Mouse (Mus musculus): ENCODE data around the gene Itgb1bp1. TPM values are rescaled to one million over a fixed set of nuclear protein-coding genes. Genes with fewer than 3 reads are reported as not detected.

Gene Itgb1bp1
- total and polyA plus RNA-seq, 3 experiments, result 15.4 to 42.8 (median 19.8) TPM

DNA sequence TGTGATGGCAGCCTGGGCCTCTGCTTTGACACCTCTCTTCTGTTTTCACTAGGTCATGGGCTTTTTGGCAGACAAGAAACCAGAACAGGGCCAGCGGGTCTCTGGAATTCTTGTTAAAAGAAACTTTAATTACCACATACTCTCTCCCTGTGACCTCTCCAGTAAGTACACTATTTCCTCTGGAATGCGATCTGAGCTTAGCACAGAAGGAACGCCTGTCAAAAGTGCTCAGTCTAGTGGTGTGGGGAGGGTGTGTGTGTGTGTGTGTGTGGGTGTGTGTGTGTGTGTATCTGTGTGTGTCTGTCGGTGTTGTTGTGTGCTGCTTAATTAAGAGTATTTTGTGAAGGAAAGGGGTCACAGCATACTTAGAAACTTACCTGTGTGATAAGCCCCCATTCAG, 20.6 kb upstream of the Itgb1bp1 start:
- TF ChIP-seq GATA1 (IDR thresholded peaks at IDR 0.05; ENCODE audit: borderline replicate concordance, low read length), result no peak
- TF ChIP-seq CTCF (IDR thresholded peaks at IDR 0.05; ENCODE audit: low read depth, low read length), result no peak
- no peak for TF ChIP-seq GATA2 (IDR thresholded peaks at IDR 0.05; ENCODE audit: borderline replicate concordance, low read depth, low read length)
- TF ChIP-seq TAL1 (conservative IDR thresholded peaks at IDR 0.05; ENCODE audit: low read depth, low read length), result no peak
- TF ChIP-seq POLR2AphosphoS5 (IDR thresholded peaks at IDR 0.05; ENCODE audit: insufficient replicate concordance, low read depth, low read length), result no peak
- ATAC-seq (ENCODE audit: extremely low read depth, insufficient number of reproducible peaks, low FRiP score, poor library complexity, severe bottlenecking) (no peak), DNase-seq (ENCODE audit: low spot score) (no peak)
- peaks cover 10% of the 10 kb centered on the region for H3K4me1 ChIP-seq (ENCODE audit: insufficient read depth, low read depth, low read length)
- H3K4me3 ChIP-seq (ENCODE audit: low read depth, low read length), result no peak overlapping the region
- no peaks in the 10 kb centered on the region for H3K9me3 ChIP-seq (replicated peaks)
- H3K27me3 ChIP-seq (ENCODE audit: insufficient read depth, low read length), result no peaks in the 10 kb centered on the region
- H3K36me3 ChIP-seq (replicated peaks), result peaks cover 99% of the 10 kb centered on the region

DNA sequence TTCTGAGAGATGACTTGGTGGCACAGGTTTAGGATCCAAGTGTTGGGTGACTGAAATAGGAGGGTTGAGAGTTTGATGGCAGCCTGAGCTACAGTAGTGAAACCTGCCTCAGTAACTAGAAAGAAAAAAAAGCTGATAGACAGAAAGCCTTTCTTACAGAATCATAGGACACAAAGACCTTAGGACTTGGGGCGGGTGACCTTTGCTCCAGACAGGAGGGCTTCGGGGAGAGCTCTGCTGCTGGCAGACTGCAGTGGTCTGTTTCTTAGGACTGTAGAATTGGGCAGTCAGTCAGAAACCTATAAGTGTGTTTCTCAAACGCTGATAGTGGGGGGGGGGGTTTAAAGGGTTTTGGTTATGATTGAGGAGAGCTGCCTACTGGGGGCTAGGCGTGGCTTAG, 19.7 kb upstream of the Itgb1bp1 start:
- Histone ChIP-seq H3K4me1 (ENCODE audit: insufficient read depth, low read depth, low read length) (peaks cover 17% of the 10 kb centered on the region), H3K9me3 (replicated peaks) (no peaks in the 10 kb centered on the region), H3K4me3 (ENCODE audit: low read depth, low read length) (no peak overlapping the region), H3K27me3 (ENCODE audit: insufficient read depth, low read length) (no peaks in the 10 kb centered on the region), H3K36me3 (replicated peaks) (peaks cover 97% of the 10 kb centered on the region)
- no peak for TF ChIP-seq TAL1 (conservative IDR thresholded peaks at IDR 0.05; ENCODE audit: low read depth, low read length)
- no peak for TF ChIP-seq GATA1 (IDR thresholded peaks at IDR 0.05; ENCODE audit: borderline replicate concordance, low read length)
- TF ChIP-seq POLR2AphosphoS5 (IDR thresholded peaks at IDR 0.05; ENCODE audit: insufficient replicate concordance, low read depth, low read length), result no peak
- TF ChIP-seq GATA2 (IDR thresholded peaks at IDR 0.05; ENCODE audit: borderline replicate concordance, low read depth, low read length), result no peak
- TF ChIP-seq CTCF (IDR thresholded peaks at IDR 0.05; ENCODE audit: low read depth, low read length), result no peak
- ATAC-seq (ENCODE audit: extremely low read depth, insufficient number of reproducible peaks, low FRiP score, poor library complexity, severe bottlenecking) (no peak), DNase-seq (ENCODE audit: low spot score) (no peak)

DNA sequence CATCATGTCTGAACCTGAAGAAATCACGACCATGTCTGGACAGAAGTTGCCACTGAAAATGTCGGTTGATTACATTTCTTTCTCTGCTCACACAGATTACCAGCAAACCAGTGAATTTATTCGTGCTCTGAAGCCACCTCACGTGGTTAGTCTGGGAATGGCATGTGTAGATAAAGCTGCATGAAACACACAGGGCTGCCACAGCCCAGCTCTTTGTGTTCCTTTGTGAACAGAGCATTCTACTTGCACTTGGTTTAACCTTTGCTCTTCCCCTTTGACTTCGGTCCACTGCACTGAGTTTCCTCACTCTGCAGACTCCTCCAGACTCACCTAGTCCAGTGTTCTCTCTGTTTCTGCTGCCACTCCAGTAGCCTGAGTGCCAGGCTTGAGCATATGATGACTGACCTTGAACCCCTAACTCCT, 16.3 kb upstream of the Itgb1bp1 start:
- H3K4me3 ChIP-seq (ENCODE audit: low read depth, low read length), result no peak overlapping the region
- DNase-seq (ENCODE audit: low spot score), result no peak
- H3K27me3 ChIP-seq (ENCODE audit: insufficient read depth, low read length), result no peaks in the 10 kb centered on the region
- H3K36me3 ChIP-seq (replicated peaks), result peaks cover 94% of the 10 kb centered on the region
- ATAC-seq (ENCODE audit: extremely low read depth, insufficient number of reproducible peaks, low FRiP score, poor library complexity, severe bottlenecking), result peak; percentile 76
- TF ChIP-seq GATA1 (IDR thresholded peaks at IDR 0.05; ENCODE audit: borderline replicate concordance, low read length), result no peak
- TF ChIP-seq GATA2 (IDR thresholded peaks at IDR 0.05; ENCODE audit: borderline replicate concordance, low read depth, low read length), result no peak
- no peak for TF ChIP-seq CTCF (IDR thresholded peaks at IDR 0.05; ENCODE audit: low read depth, low read length)
- TF ChIP-seq POLR2AphosphoS5 (IDR thresholded peaks at IDR 0.05; ENCODE audit: insufficient replicate concordance, low read depth, low read length), result no peak
- 0 out of 2 replicates have a peak, but pooled peaks have one; percentile 23 for TF ChIP-seq TAL1 (conservative IDR thresholded peaks at IDR 0.05; ENCODE audit: low read depth, low read length)
- no peaks in the 10 kb centered on the region for H3K9me3 ChIP-seq (replicated peaks)
- peaks cover 17% of the 10 kb centered on the region for H3K4me1 ChIP-seq (ENCODE audit: insufficient read depth, low read depth, low read length)

DNA sequence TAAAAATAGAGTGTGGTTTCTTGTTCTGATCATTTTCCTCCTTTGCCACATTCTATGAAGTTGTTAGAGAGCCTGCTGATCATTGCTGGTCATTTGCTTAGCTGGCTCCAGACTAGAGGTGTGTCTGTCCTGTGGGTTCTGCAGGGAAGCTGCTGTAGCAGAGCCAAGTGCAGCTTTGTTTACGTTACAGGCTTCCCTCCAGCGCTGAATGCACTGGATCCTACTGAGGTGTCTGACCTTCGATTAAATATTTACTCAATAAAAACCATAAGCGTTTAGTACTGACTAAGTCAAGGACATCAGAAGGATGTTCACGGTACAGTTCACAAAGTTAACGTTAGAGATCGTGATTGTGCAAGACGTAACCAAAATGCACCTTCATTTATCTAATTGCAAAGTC, 15.8 kb upstream of the Itgb1bp1 start:
- TF ChIP-seq CTCF (IDR thresholded peaks at IDR 0.05; ENCODE audit: low read depth, low read length), result no peak
- TF ChIP-seq GATA1 (IDR thresholded peaks at IDR 0.05; ENCODE audit: borderline replicate concordance, low read length), result no peak
- no peak for TF ChIP-seq GATA2 (IDR thresholded peaks at IDR 0.05; ENCODE audit: borderline replicate concordance, low read depth, low read length)
- TF ChIP-seq POLR2AphosphoS5 (IDR thresholded peaks at IDR 0.05; ENCODE audit: insufficient replicate concordance, low read depth, low read length), result no peak
- no peak for TF ChIP-seq TAL1 (conservative IDR thresholded peaks at IDR 0.05; ENCODE audit: low read depth, low read length)
- DNase-seq (ENCODE audit: low spot score), result no peak
- H3K9me3 ChIP-seq (replicated peaks), result no peaks in the 10 kb centered on the region

DNA sequence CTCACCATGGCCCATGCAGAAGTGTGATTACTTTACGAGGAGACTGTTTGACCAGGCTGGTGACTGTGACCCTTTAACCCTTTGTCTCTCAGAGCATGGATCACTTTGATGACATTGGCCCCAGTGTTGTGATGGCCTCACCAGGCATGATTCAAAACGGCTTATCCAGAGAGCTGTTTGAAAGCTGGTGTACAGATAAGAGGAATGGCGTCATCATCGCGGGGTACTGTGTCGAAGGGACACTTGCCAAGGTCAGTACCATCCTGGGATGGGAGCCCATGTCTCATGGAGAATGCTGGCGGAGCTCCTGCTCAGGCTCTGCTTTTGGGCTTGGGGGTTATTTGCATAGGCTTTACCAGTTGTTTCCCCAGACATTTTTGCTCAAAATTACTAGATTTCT, 15.2 kb upstream of the Itgb1bp1 start:
- Histone ChIP-seq H3K36me3 (replicated peaks) (peaks cover 94% of the 10 kb centered on the region), H3K4me1 (ENCODE audit: insufficient read depth, low read depth, low read length) (peaks cover 17% of the 10 kb centered on the region), H3K9me3 (replicated peaks) (no peaks in the 10 kb centered on the region), H3K27me3 (ENCODE audit: insufficient read depth, low read length) (no peaks in the 10 kb centered on the region), H3K4me3 (ENCODE audit: low read depth, low read length) (no peak overlapping the region)
- ATAC-seq (ENCODE audit: extremely low read depth, insufficient number of reproducible peaks, low FRiP score, poor library complexity, severe bottlenecking) (no peak), DNase-seq (ENCODE audit: low spot score) (no peak)
- TF ChIP-seq GATA2 (IDR thresholded peaks at IDR 0.05; ENCODE audit: borderline replicate concordance, low read depth, low read length), result no peak

More for the DNA sequence above, 15.8 kb upstream of the Itgb1bp1 start:
- H3K36me3 ChIP-seq (replicated peaks), result peaks cover 94% of the 10 kb centered on the region
- no peak overlapping the region for H3K4me3 ChIP-seq (ENCODE audit: low read depth, low read length)
- H3K27me3 ChIP-seq (ENCODE audit: insufficient read depth, low read length), result no peaks in the 10 kb centered on the region
- peaks cover 17% of the 10 kb centered on the region for H3K4me1 ChIP-seq (ENCODE audit: insufficient read depth, low read depth, low read length)
- ATAC-seq (ENCODE audit: extremely low read depth, insufficient number of reproducible peaks, low FRiP score, poor library complexity, severe bottlenecking), result no peak; the same call in 1 of the 2 replicates

DNA sequence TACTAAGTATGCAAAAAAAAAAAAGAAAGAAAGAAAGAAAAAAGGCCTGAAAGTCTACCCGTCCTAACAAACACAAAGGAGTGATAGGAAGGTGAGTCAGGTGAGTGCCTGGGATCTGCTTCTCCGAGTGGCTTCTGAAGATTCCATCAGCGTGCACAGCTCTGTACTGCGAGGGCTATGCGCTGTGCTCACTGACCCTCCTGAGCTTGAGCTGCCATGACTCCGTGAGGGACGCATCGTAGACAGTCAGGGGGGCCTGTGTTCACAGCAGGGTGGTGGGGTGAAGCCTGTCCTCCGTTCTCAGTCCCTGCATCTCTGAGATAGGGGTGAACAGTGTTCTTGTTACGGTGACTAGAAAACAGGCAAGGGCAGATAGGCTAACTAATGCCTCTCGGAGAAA, 12.8 kb upstream of the Itgb1bp1 start:
- Histone ChIP-seq H3K27me3 (ENCODE audit: insufficient read depth, low read length) (no peaks in the 10 kb centered on the region), H3K4me1 (ENCODE audit: insufficient read depth, low read depth, low read length) (peaks cover 17% of the 10 kb centered on the region), H3K4me3 (ENCODE audit: low read depth, low read length) (no peak overlapping the region), H3K36me3 (replicated peaks) (peaks cover 95% of the 10 kb centered on the region), H3K9me3 (replicated peaks) (no peaks in the 10 kb centered on the region)
- no peak for DNase-seq (ENCODE audit: low spot score)
- ATAC-seq (ENCODE audit: extremely low read depth, insufficient number of reproducible peaks, low FRiP score, poor library complexity, severe bottlenecking), result no peak
- TF ChIP-seq GATA1 (IDR thresholded peaks at IDR 0.05; ENCODE audit: borderline replicate concordance, low read length) (no peak), GATA2 (IDR thresholded peaks at IDR 0.05; ENCODE audit: borderline replicate concordance, low read depth, low read length) (no peak), POLR2AphosphoS5 (IDR thresholded peaks at IDR 0.05; ENCODE audit: insufficient replicate concordance, low read depth, low read length) (no peak), CTCF (IDR thresholded peaks at IDR 0.05; ENCODE audit: low read depth, low read length) (no peak), TAL1 (conservative IDR thresholded peaks at IDR 0.05; ENCODE audit: low read depth, low read length) (no peak)

DNA sequence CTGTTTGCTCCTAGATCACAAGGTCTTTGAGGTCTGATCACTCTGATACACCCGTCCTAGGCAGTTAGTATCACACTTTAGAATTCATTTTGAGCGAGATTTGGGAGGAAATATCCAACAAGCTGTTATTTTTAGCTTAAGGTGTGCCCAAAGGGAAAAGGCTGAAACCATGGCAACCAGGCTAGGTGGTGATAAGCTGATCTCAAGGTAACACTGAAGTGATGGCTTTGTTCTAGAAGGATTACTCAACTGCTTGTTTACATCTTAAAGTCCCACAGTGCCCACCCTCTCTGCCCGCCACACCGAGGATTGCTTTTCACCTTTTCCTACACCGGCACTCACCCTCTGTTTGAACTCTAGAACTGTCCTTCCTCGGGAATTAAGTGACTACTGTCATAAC, 3.6 kb upstream of the Itgb1bp1 start:
- no peak for DNase-seq (ENCODE audit: low spot score)
- no peaks in the 10 kb centered on the region for H3K9me3 ChIP-seq (replicated peaks)
- peaks cover 73% of the 10 kb centered on the region for H3K36me3 ChIP-seq (replicated peaks)
- peaks cover 38% of the 10 kb centered on the region for H3K4me1 ChIP-seq (ENCODE audit: insufficient read depth, low read depth, low read length)
- no peak for TF ChIP-seq CTCF (IDR thresholded peaks at IDR 0.05; ENCODE audit: low read depth, low read length)
- TF ChIP-seq POLR2AphosphoS5 (IDR thresholded peaks at IDR 0.05; ENCODE audit: insufficient replicate concordance, low read depth, low read length), result no peak
- no peak for TF ChIP-seq GATA2 (IDR thresholded peaks at IDR 0.05; ENCODE audit: borderline replicate concordance, low read depth, low read length)
- TF ChIP-seq TAL1 (conservative IDR thresholded peaks at IDR 0.05; ENCODE audit: low read depth, low read length), result no peak
- H3K27me3 ChIP-seq (ENCODE audit: insufficient read depth, low read length), result no peaks in the 10 kb centered on the region
- no peak for ATAC-seq (ENCODE audit: extremely low read depth, insufficient number of reproducible peaks, low FRiP score, poor library complexity, severe bottlenecking)
- no peak overlapping the region for H3K4me3 ChIP-seq (ENCODE audit: low read depth, low read length)
